8 mouse cellular contexts compared by ENCODE assay signal in the genomic region with DNA sequence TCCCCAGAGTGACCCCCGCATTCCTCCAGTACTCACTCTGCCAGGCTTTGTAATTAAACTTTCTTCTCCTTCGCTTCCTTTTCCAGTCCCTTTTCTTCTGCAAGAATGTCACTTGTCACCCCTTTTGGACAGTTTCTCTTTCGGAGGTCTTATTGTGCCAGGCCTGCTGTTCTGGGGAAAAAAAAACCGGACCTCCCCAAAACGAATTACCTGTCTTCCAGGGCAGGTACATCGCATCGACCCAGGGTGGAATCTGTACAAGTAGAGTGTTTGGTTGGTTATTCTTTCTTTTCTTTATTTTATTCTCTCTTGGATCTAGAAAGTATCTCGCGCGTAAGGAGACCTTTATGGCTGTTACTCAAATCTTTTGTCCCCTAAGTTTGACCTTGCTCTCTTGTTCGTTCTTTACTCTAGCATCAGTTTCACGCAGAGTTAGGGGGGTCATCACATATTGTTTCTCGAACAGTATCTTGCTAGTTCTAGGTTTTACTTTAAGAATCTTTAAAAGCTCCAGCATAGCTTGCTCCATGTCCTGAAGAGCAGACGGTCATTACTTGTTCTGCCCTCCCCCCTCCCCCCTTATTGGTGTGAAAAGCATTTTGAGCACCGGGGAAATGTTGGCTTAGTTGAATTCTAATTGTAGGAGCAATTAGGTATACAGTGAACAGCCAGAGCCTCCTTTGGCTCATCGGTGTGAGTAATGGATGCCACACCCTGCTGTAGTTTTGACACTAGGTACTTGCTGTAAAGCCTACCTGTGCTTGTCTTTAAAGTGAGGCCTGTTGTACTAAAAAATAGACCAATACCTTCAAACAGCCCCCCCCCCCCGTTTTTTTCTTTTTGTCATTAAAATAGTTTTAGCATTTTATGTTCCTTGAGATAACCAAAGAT. TPM values are rescaled to one million over a fixed set of nuclear protein-coding genes. Genes with fewer than 3 reads are reported as not detected.
DNase-seq lines count a peak whose midpoint lies in the region; ATAC-seq lines count a peak whose summit lies in the region.

No protein-coding gene starts in this region.

- H3K4me3 ChIP-seq in kidney, embryonic 16.5 days (ENCODE audit: low read length) = peak overlapping the region; percentile 79
- H3K4me3 ChIP-seq in heart, embryonic 16.5 days (ENCODE audit: low read length) = peak overlapping the region; percentile 91

- H3K4me2 ChIP-seq in kidney, embryonic 16.5 days (replicated peaks; ENCODE audit: low read depth, low read length) = peak overlapping the region; percentile 81
- H3K4me2 ChIP-seq in heart, embryonic 16.5 days (ENCODE audit: low read depth, low read length) = peak overlapping the region; percentile 73

- WGBS in kidney, embryonic 16.5 days = 1% methylated on average over 17 of the region's 17 CpGs
- 2% methylated on average over 17 of the region's 17 CpGs for WGBS in heart, embryonic 16.5 days

- H3K27ac ChIP-seq in kidney, embryonic 16.5 days (ENCODE audit: low read length) = peak overlapping the region; percentile 92; the same call in 1 of the 2 replicates
- H3K27ac ChIP-seq in heart, embryonic 16.5 days (ENCODE audit: low read length) = peak overlapping the region; percentile 94

- no peak for ATAC-seq in kidney, embryonic 16.5 days (ENCODE audit: low FRiP score, low TSS enrichment)
- ATAC-seq in heart, embryonic 16.5 days (replicated peaks; ENCODE audit: extremely low read depth, insufficient read depth, low FRiP score) = no peak
- ATAC-seq in megakaryocyte-erythroid progenitor cell, adult 5-6 weeks (replicated peaks; ENCODE audit: low FRiP score, low TSS enrichment, poor library complexity, severe bottlenecking) = 0 out of 2 replicates have a peak, but pooled peaks have one; percentile 0

- H3K27me3 ChIP-seq in kidney, embryonic 16.5 days (ENCODE audit: insufficient read depth, low read length) = no peaks in the 10 kb centered on the region
- H3K27me3 ChIP-seq in heart, embryonic 16.5 days (ENCODE audit: control insufficient read depth, insufficient read depth, low read length) = no peaks in the 10 kb centered on the region

- DNase-seq in kidney, postnatal 4 days = no peak
- DNase-seq in R1 (ENCODE audit: low read depth, low spot score) = peak; percentile 30
- DNase-seq in adrenal gland, postnatal 25 days = no peak
- no peak for DNase-seq in urinary bladder, postnatal 10 days (ENCODE audit: low spot score)
- no peak for DNase-seq in cerebellum, adult 11 months

- H3K9ac ChIP-seq in kidney, embryonic 16.5 days (replicated peaks; ENCODE audit: low read length) = peak overlapping the region; percentile 97
- peak overlapping the region; percentile 95 for H3K9ac ChIP-seq in heart, embryonic 16.5 days (ENCODE audit: low read length)

- no peaks in the 10 kb centered on the region for H3K36me3 ChIP-seq in kidney, embryonic 16.5 days (ENCODE audit: insufficient read depth, low read length)
- H3K36me3 ChIP-seq in heart, embryonic 16.5 days (ENCODE audit: control insufficient read depth, insufficient read depth) = no peaks in the 10 kb centered on the region

- no peaks in the 10 kb centered on the region for H3K9me3 ChIP-seq in kidney, embryonic 16.5 days (ENCODE audit: low read length)
- H3K9me3 ChIP-seq in heart, embryonic 16.5 days (replicated peaks; ENCODE audit: control insufficient read depth, low read length) = no peaks in the 10 kb centered on the region

- peaks cover 22% of the 10 kb centered on the region for H3K4me1 ChIP-seq in kidney, embryonic 16.5 days (ENCODE audit: insufficient read depth, low read length)
- H3K4me1 ChIP-seq in heart, embryonic 16.5 days (ENCODE audit: control insufficient read depth, insufficient read depth, low read length) = peaks cover 21% of the 10 kb centered on the region

RNA-seq across cellular contexts. Expression of a gene that starts 1.1 kb away (rescaled TPM):
- 10.8 and 20.1 TPM in 2 replicates for polyA plus RNA-seq in kidney, embryonic 16.5 days (2015; fragmentation: Nextera tagmentation; extraction: Ambion mirVana)
- 23.1 and 24.3 TPM in 2 replicates for polyA plus RNA-seq in heart, embryonic 16.5 days (2015; fragmentation: Nextera tagmentation; extraction: Ambion mirVana)
- total RNA-seq in megakaryocyte-erythroid progenitor cell, adult 5-6 weeks (2014; fragmentation: Nextera tagmentation) = 78.1 and 82.8 TPM in 2 replicates
- total RNA-seq in megakaryocyte-erythroid progenitor cell, adult 5-6 weeks (2017) = 103 and 106 TPM in 2 replicates
- 51.3 and 57.6 TPM in 2 replicates for total RNA-seq in adrenal gland, postnatal 25 days (2021)
